Mouse (Mus musculus) cerebellum, adult 2 months (tissue): ENCODE results near the gene Myo10.

ENCODE experiments used
- CTCF ChIP-seq: fragments of 200-500 bp; IDR thresholded peaks from 2 replicates; pipeline ENCODE4 v1.5.1; 2011; ENCODE audit warnings: low read depth, mild to moderate bottlenecking, control low read depth, low read length, moderate library complexity, borderline replicate concordance; ENCODE audit not compliant: insufficient read depth
- POLR2A ChIP-seq: fragments of 200-500 bp; IDR thresholded peaks from 2 replicates; pipeline ENCODE4 v1.6.1; 2011; ENCODE audit warnings: low read length, control low read depth, borderline replicate concordance; ENCODE audit not compliant: insufficient read depth

- no peak for TF ChIP-seq CTCF
- no peak for TF ChIP-seq POLR2A
Observed at GRCm38 (mm10) chr15:25620560-25620959, 1.8 kb upstream of the Myo10 start.
